Mouse (Mus musculus) heart, postnatal 10 days (tissue): ENCODE results near the gene Anp32a. TPM values are rescaled to one million over a fixed set of nuclear protein-coding genes. Genes with fewer than 3 reads are reported as not detected.
A peak's percentile ranks its signal among the peaks of the same experiment; 100 is the strongest.

Experiments
- DNase-seq, 2 experiments: peaks; one replicate each; pipeline ENCODE4 v3.0.0; 2021
- intact Hi-C: fragments of 180-260 bp; cut with DNase I; formaldehyde crosslinking; loops from one replicate; pipeline ENCODE4 v1.15.1; 2025
- total RNA-seq, 2 experiments: library from RNA; stranded (reverse); gene quantifications; 2 replicates each; pipeline ENCODE4 v1.2.3; 2021

Gene Anp32a
- 100 to 1,000 TPM; 231 to 270 TPM for total RNA-seq

- intact Hi-C loops = no loop called here
- peak; percentile 99 to 100 for DNase-seq
Observed at GRCm38 (mm10) chr9:62341123-62341486, at the start of gene Anp32a. Anp32a (plus strand) TSS chr9:62341293.

DNA sequence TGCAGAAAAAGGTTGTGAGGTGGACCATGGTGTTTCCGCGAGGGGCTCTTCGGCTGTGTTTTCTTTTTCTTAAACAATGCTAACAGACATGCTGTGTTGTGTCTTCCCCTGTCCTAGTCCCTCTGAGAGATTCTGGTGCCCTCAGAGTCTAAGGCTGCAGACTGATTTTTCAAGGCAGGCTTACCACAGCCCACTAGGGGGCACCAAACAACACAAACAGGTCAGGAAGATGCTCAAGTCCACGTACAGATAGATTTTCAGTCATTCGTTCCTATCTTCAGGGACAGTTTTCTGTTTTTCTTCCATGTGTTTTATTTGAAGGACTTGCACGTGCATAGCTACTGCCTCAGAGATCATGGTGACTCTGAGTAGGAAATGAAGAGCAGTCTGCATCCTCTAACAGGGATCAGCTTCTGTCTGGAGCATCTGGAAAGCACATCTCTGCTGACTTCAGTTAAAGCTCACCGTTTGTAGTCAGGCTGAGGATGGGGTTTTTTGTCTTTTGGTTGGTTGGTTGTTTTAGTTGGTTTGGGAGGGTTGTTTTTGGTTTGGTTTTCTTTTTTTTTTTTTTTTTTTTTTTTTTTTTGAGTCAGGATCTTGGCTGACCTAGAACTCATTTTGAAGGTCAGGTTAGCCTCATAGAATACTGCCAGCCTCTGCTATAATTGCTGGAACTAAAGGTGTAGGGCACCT is 45.9 kb upstream of the Anp32a start:
- intact Hi-C loops = loop anchor here (1.0 to 5.0 kb wide), 5 partner anchors 42 to 258 kb away; no protein-coding TSS in a partner anchor
- peak; percentile 80 to 92 for DNase-seq

GRCm38 (mm10) chr9:62296891-62297290 is 44.2 kb upstream of the Anp32a start:
- intact Hi-C loops = loop anchor here (5.0 kb wide), 2 partner anchors 40 to 120 kb away; no protein-coding TSS in a partner anchor
- DNase-seq = no peak

- intact Hi-C loops = no loop called here
Observed at GRCm38 (mm10) chr9:62315556-62315955, 25.5 kb upstream of the Anp32a start.

DNA sequence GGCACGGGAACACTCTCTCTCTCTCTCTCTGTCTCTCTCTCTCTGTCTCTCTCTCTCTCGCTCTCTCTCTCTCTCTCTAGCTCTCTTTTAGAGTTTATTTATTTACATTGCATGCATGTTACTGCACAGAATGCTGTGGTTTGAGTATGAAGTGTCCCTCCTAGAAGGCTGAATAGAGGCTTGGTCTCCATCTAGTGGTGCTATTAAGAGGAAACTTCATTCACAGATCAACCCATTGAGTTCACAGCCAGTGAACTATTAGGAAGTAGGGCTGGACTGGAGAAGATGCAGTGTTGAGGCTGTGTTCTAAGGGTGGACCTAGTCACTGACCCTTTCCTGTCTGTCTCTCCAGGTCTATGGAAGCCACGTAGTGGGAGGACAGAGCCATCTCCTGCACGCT is 22.4 kb upstream of the Anp32a start:
- DNase-seq = no peak
- intact Hi-C loops = no loop called here

More at GRCm38 (mm10) chr9:62315556-62315955, 25.5 kb upstream of the Anp32a start:
- DNase-seq = no peak

DNA sequence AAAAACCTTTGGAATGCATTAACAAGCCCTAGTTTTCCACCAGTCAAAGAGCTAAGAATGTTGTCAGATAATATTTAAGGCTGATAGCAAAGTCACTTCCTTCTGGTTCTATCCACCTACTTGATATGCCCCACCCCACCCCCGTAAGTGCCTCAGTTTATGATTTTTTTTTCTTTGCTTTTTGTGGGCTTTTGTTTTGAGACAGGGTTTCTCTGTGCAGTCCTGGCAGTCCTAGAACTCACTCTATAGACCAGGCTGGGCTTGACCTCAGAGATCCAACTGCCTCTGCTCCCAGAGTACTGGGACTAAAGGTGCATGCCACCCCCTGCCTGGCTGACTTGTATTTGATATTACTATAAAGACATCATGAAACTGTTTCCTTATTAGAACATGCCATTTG is 17.3 kb upstream of the Anp32a start:
- DNase-seq = no peak
- intact Hi-C loops = no loop called here

GRCm38 (mm10) chr9:62325965-62326364 is 15.1 kb upstream of the Anp32a start:
- intact Hi-C loops = no loop called here
- no peak for DNase-seq

- intact Hi-C loops = no loop called here
- DNase-seq = no peak
Observed at GRCm38 (mm10) chr9:62334298-62334825, 6.7 kb upstream of the Anp32a start.

DNA sequence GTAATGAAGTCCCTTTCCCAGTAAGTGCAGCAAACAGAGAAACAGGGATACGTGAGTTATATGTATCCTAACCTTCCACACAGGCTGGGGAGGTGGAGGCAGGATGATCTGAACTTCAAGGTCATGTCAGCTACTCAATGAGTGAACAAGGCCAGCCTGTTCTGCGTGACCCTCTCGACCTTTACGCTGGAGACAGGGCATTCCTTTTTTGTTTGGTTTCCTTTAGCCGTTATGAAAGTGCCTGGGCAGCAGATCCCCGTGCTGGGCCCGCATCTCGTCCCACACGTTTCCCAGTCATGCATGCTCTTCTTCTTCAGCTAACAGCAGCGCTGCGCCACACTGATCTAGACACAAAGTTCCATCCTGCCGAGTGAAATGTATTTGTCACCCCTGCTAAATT is 5.7 kb upstream of the Anp32a start:
- intact Hi-C loops = loop anchor here (5.0 kb wide), 1 partner anchor 38 kb away; no protein-coding TSS in a partner anchor
- DNase-seq = no peak

DNA sequence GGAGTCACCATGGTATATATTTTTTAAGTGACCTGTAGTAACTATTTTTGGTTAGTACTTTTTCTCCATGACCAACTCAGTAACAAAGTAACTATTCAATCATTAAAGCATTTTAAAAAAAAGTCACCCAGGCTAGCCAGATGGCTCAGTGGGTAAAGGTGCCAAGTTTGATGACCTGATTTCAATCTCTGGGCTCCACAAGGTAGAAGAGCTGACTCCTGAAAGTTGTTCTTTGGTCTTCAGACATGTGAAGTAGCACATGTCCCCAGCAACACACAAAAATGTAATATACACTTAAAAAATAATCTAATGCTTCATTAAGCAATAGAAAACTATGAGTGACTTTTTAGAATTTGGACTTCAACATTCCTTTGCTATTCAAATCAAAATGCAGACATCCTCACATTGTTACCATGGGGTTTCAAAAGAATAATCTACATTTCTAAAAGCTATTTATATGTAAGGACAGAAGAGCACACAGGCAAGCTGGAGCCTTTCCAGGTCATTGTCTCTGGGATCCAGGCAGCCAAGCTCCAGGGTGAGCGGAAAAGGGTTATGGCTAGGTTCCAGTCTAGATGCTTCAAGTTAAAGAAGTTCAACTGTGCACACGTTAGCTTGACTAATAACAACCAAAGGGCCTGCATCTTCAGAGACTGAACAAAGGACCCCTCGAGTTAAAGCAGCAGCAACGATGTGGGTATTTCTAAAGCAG is 3.0 kb upstream of the Anp32a start:
- DNase-seq = peak in 1 of 2 experiments; percentile 69
- intact Hi-C loops = loop anchor here (5.0 kb wide), 1 partner anchor 41 kb away; no protein-coding TSS in a partner anchor

- DNase-seq = peak in 1 of 2 experiments; percentile 4
- intact Hi-C loops = loop anchor here (5.0 kb wide), 1 partner anchor 41 kb away; no protein-coding TSS in a partner anchor
Observed at GRCm38 (mm10) chr9:62338636-62339191, 2.4 kb upstream of the Anp32a start.

DNA sequence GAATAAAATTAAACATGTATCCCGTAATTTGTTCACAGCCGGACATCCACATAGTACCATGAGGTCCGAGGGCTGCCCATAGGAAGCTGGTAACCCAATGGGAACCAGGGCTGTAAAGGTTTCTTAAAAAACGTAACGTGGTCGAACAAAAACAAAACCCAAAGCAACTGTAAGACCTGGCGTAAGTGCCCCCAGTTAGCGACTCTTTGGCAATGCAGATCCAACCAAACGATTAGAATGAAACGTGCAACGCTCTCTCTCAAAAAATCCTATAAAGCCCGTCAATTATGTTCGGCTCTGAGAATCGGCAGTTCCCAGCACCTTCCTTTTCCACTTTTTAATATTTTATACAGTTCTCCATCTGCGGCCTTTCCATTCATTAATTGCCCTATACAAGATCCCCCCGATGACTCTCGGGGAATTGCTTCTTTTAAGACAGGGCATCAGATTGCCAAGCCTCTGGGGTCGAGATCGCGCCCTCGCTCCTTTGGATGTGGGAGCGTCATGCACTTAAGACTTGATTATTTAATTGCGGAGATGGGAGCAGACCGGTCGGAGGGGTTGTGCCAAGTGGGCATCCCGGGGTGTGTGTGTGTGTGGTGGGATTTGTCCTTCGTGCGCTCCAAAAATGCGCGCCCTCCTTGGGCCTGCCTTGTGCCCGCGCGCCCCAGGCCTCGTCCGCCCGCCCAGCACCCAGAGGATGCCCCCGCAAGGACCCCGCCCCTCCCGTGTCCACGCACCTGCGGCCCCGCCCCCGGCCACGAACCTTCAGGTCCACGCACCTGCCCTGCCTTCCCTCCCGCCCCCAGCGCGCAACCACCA is 581 bp upstream of the Anp32a start:
- peak in 1 of 2 experiments; percentile 13 for DNase-seq
- intact Hi-C loops = no loop called here

DNA sequence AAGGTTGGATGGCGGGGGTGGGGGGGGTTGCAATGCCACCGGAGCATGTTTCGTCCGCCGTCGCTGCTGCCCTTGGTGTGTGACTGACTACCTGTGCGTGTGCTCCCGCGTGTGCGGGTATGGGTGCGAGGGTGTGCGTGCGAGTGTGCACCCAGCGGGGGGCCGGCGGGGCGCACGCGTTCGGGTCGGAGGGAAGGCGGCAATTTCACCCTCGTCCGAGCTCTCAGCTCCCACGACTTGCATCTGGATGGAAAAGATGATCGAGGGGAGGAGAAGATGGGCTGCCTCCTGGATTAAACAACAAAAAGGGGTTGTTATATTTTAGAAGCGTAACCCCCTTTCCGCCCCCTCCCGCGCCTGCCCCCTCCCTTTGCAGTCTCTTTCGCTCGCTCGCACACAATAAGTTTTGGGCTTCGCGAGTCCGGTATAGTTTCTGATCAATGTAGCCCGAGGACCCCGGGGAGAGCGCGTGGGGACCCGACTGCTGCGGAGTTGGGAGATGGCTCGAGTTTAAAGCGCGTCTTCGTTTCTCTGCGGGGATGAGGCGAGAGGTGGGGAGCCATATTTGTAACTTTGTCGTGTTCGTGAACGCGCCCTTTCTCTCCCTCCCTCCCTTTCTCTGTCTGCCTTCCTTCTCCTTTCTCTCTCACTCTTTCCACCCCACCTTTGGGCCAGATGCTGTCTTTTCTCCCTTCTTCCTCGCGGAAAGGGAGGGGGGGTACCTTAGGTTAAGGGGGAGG is 778 bp downstream of the Anp32a start:
- intact Hi-C loops = no loop called here
- DNase-seq = peak; percentile 56 to 63

- intact Hi-C loops = no loop called here
- DNase-seq = peak; percentile 78 to 79
Observed at GRCm38 (mm10) chr9:62342441-62343191, 1.5 kb downstream of the Anp32a start.

DNA sequence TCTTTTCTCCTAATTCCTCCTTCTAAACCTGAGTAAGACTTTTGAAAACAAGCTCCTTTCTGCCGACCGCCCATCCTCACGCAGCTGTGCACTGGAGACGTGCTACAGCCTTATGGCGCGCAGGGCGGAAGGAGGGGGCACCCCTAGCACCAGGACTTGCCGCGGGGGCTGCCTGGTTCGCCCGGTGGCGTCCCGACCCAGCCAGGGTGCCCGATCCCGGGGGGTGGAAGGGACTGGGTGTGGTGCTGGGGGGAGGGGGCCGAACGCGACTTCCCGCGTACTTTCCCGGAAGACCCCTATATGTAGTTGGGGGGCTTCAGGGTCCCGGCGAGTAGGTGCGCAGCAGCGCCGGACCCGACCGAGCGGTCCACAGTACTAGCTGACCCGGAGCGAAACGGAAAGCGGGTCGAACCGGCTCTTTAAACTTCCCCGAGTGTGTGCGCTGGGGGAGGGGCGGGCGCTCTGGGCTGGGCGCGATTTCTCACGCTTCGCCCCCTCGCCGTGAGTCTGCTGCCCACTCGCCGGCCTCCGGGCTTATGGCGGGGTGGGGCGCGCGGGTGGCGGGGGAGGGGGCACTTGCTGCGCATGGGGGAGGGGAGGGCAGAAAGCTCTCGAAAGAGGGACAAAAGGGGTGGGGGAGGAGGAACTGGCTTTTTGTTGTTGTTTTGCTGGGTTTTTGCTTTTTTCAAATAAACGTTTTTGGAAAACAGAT is 2.3 kb downstream of the Anp32a start:
- intact Hi-C loops = no loop called here
- DNase-seq = peak; percentile 84 to 86

DNA sequence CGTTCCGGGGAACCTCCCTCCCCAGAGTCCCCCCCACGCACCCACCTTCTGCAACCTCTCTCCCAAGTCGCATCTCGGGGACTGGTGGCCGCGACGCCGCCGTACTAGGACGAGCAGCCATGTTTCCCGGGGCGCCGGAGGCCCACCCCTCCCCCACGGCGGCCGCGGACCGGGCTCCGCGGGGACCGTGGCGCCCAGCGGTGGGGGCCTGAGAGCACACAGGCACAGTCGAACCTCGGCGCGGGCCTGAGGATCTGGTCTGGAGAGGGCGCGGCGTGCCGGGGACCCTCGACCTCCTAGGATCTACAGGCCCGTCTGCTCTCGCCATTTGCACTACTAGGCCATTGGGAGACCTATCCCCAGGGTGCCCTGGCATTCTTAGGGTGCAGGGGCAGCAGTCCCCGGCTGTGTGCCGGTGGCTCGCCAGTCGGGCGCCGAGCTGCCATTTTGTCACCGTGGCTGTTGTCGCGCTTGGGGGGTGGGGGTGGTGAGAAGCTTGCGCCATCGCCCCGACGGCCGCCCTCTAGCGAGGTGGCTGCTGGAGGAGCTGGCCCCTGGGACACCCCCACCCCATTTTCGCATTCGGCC is 2.9 kb downstream of the Anp32a start:
- intact Hi-C loops = loop anchor here (2.0 kb wide), 3 partner anchors 17 to 71 kb away; no protein-coding TSS in a partner anchor
- peak; percentile 76 to 80 for DNase-seq

- intact Hi-C loops = loop anchor here (2.0 kb wide), 3 partner anchors 16 to 70 kb away; no protein-coding TSS in a partner anchor
- peak; percentile 81 to 83 for DNase-seq
Observed at GRCm38 (mm10) chr9:62344545-62344944, 3.5 kb downstream of the Anp32a start.

DNA sequence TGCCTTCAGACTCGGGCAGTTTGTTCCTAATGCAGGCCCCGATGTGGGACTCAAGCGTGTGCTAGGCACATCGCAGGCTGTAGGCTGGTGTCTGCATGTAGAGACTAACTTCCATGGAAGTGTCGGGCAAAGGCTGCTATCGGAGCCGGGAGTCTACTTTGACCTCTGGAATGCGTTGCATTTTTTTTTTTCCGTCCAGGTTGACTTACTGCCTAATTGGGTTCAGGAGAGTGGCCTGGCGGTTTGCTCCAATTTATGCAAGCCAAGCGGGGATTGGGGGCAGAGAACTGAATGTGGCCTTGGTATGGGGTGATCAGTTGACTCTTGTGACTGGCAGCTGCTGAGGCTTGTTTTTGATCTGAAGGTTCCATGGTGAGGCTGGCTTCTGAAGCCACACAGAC is 4.0 kb downstream of the Anp32a start:
- DNase-seq = peak; percentile 43 to 51
- intact Hi-C loops = loop anchor here (2.0 kb wide), 3 partner anchors 16 to 70 kb away; no protein-coding TSS in a partner anchor
